Comparison of ENCODE assay signal across 26 mouse cellular contexts in genomic region chr6:124491427-124491826, GRCm38 (mm10). TPM values are rescaled to one million over a fixed set of nuclear protein-coding genes. Genes with fewer than 3 reads are reported as not detected.
DNase-seq lines count a peak whose midpoint lies in the region; ATAC-seq and TF ChIP-seq lines count a peak whose summit lies in the region.
"Had no signal": no experiment of that assay in that cellular context is flagged by ENCODE, and none has a peak within 500 bp of the region (broad histone marks: within the 10 kb centered on the region; RNA-seq: fewer than 3 reads in every experiment).

No protein-coding gene starts in this region.

- no peaks in the 10 kb centered on the region for H3K27me3 ChIP-seq in CH12.LX (replicated peaks)
- H3K27me3 ChIP-seq: embryonic facial prominence, embryonic 12.5 days; forebrain, embryonic 13.5 days; forebrain, embryonic 15.5 days; Patski had no signal

- in situ Hi-C loops in CH12.LX (cut with MboI; ENCODE audit: low pct_ligation_motif_present, low pct_unique_long_range_greater_than_20kb, low sequenced_read_pairs), result no loop called here

- TF ChIP-seq RAD21 in CH12.LX (IDR thresholded peaks at IDR 0.05; ENCODE audit: low read depth, low read length), result no peak

- H3K9me3 ChIP-seq in CH12.LX (replicated peaks; ENCODE audit: low read length), result peaks cover 10% of the 10 kb centered on the region
- H3K9me3 ChIP-seq: embryonic facial prominence, embryonic 10.5 days; embryonic facial prominence, embryonic 12.5 days; forebrain, embryonic 13.5 days; forebrain, embryonic 15.5 days had no signal

- no peak for TF ChIP-seq CTCF in CH12.LX (conservative IDR thresholded peaks at IDR 0.05 in 1 of 2, IDR thresholded peaks at IDR 0.05 in 1 of 2; ENCODE audit: low read depth in 2 of 2, low read length in 2 of 2)

- no peak overlapping the region for H3K27ac ChIP-seq in CH12.LX (ENCODE audit: insufficient read depth, low read depth)
- H3K27ac ChIP-seq: embryonic facial prominence, embryonic 10.5 days; embryonic facial prominence, embryonic 12.5 days; forebrain, embryonic 13.5 days; forebrain, embryonic 15.5 days had no signal

- no peak for TF ChIP-seq EP300 in CH12.LX (IDR thresholded peaks at IDR 0.05; ENCODE audit: low read length)

- no peak overlapping the region for H3K4me2 ChIP-seq in CH12.LX (ENCODE audit: insufficient read depth, low read depth, poor library complexity, severe bottlenecking)
- H3K4me2 ChIP-seq: embryonic facial prominence, embryonic 12.5 days; forebrain, embryonic 13.5 days; forebrain, embryonic 15.5 days had no signal

- no peaks in the 10 kb centered on the region for H3K36me3 ChIP-seq in CH12.LX (replicated peaks in 1 of 2; ENCODE audit: control insufficient read depth in 1 of 2, insufficient read depth in 1 of 2, low read length in 1 of 2)
- H3K36me3 ChIP-seq: embryonic facial prominence, embryonic 10.5 days; embryonic facial prominence, embryonic 12.5 days; forebrain, embryonic 15.5 days had no signal

- H3K4me3 ChIP-seq in CH12.LX (replicated peaks in 1 of 3; ENCODE audit: low read depth in 2 of 3, low read length in 2 of 3, poor library complexity in 1 of 3), result no peak overlapping the region
- H3K4me3 ChIP-seq: embryonic facial prominence, embryonic 10.5 days; embryonic facial prominence, embryonic 12.5 days; erythroblast, embryonic 14.5 days; forebrain, embryonic 13.5 days; forebrain, embryonic 15.5 days had no signal

- dilution Hi-C loops in CH12.LX (cut with MboI; ENCODE audit: extremely low pct_ligation_motif_present, extremely low pct_unique_long_range_greater_than_20kb, low sequenced_read_pairs), result no loop called here

- no peak overlapping the region for H3K9ac ChIP-seq in CH12.LX (ENCODE audit: insufficient read depth, low read depth)
- H3K9ac ChIP-seq: embryonic facial prominence, embryonic 12.5 days; forebrain, embryonic 13.5 days; forebrain, embryonic 15.5 days; forebrain, postnatal 0 days had no signal

- H3K79me2 ChIP-seq in CH12.LX (replicated peaks; ENCODE audit: control insufficient read depth, extremely low read depth, insufficient read depth, poor library complexity, severe bottlenecking), result no peaks in the 10 kb centered on the region

- 0 out of 2 replicates have a peak, but pooled peaks have one; percentile 6 for ATAC-seq in megakaryocyte, adult 5-6 weeks (ENCODE audit: poor library complexity, severe bottlenecking)
- ATAC-seq: CD4-positive, CD25-positive, alpha-beta regulatory T cell, adult 4 months; forebrain, embryonic 13.5 days; forebrain, embryonic 15.5 days; forebrain, postnatal 0 days; Patski had no signal

- H3K4me1 ChIP-seq in CH12.LX (ENCODE audit: control insufficient read depth in 1 of 2, insufficient read depth in 2 of 2), result peaks cover 5 to 25% of the 10 kb centered on the region in 2 experiments
- H3K4me1 ChIP-seq: forebrain, embryonic 13.5 days; forebrain, embryonic 15.5 days had no signal

- peak; percentile 27 for DNase-seq in thymus, postnatal 0 days (ENCODE audit: low spot score)
- DNase-seq in thymus, postnatal 25 days, result no peak
- peak; percentile 41 for DNase-seq in CH12.LX (ENCODE audit: extremely low read depth)
- DNase-seq in T-cell, adult 2 months (ENCODE audit: low spot score), result peak; percentile 4
- DNase-seq in layer of hippocampus, adult 9-11 months, result no peak
- DNase-seq in urinary bladder, postnatal 14 days (ENCODE audit: low spot score), result no peak
- DNase-seq in kidney, adult 8-10 months, result no peak
- DNase-seq: adrenal gland, adult 2 months; adrenal gland, postnatal 10 days; adrenal gland, postnatal 25 days; B cell, adult 2 months; cerebellum, adult 11-12 months; cerebellum, adult 2 months; cerebellum, adult 9-10 months; cerebellum, postnatal 10 days; cerebellum, postnatal 25 days; forebrain, postnatal 0 days had no signal

- no peak for TF ChIP-seq POLR2A in CH12.LX (IDR thresholded peaks at IDR 0.05; ENCODE audit: low read depth, low read length)

TF ChIP-seq in CH12.LX, 34 proteins besides CTCF, POLR2A, EP300 and RAD21:
- TF ChIP-seq BHLHE40 (IDR thresholded peaks at IDR 0.05; ENCODE audit: low read depth, low read length) (peak; percentile 80), MYC (IDR thresholded peaks at IDR 0.05; ENCODE audit: low read depth, low read length) (peak; percentile 74; the same call in 1 of the 2 replicates), MAX (IDR thresholded peaks at IDR 0.05; ENCODE audit: low read length) (peak; percentile 87; the same call in 1 of the 2 replicates), TCF12 (IDR thresholded peaks at IDR 0.05; ENCODE audit: low read depth, low read length) (no peak; the same call in 1 of the 2 replicates)

RNA-seq across cellular contexts. Expression of gene C1rl, which starts 1.5 kb away (rescaled TPM):
- 0.67 and 0.85 TPM in 2 replicates for polyA plus RNA-seq in thymus, postnatal 0 days (2015; fragmentation: Nextera tagmentation; extraction: Ambion mirVana)
- total RNA-seq in CH12.LX (2012; rRNA removed) (0.38 and 0.59 TPM in 2 replicates), CH12.LX (2014; rRNA removed) (1.0 and 1.2 TPM in 2 replicates)
- polyA plus RNA-seq in CH12.LX (2012; ENCODE audit: insufficient read length, low read depth), result 2.1 and 2.4 TPM in 2 replicates
- 9.2 and 11.8 TPM in 2 replicates for total RNA-seq in megakaryocyte, adult 5-6 weeks (2015)
- total RNA-seq in megakaryocyte, adult 5-6 weeks (2017), result 15.1 and 15.9 TPM in 2 replicates
- polyA plus RNA-seq: CD4-positive, CD25-positive, alpha-beta regulatory T cell, adult 4 months; erythroblast, embryonic 14.5 days had no signal

RNA-seq across cellular contexts. Expression of gene C1ra, which starts 20.8 kb away (rescaled TPM):
- polyA plus RNA-seq in thymus, postnatal 0 days (2015; fragmentation: Nextera tagmentation; extraction: Ambion mirVana), result 6.5 and 7.4 TPM in 2 replicates
- total RNA-seq in CH12.LX (2012; rRNA removed) (8.4 and 9.9 TPM in 2 replicates), CH12.LX (2014; rRNA removed) (19.8 and 20.1 TPM in 2 replicates)
- polyA plus RNA-seq in CH12.LX (2012; ENCODE audit: insufficient read length, low read depth), result 21.9 TPM in 2 replicates
- total RNA-seq in megakaryocyte, adult 5-6 weeks (2015), result 4.7 and 4.8 TPM in 2 replicates
- 3.4 and 3.8 TPM in 2 replicates for total RNA-seq in megakaryocyte, adult 5-6 weeks (2017)
- polyA plus RNA-seq: embryonic facial prominence, embryonic 10.5 days had no signal

RNA-seq across cellular contexts. Expression of gene Clstn3, which starts 26.8 kb away (rescaled TPM):
- polyA plus RNA-seq in thymus, postnatal 0 days (2015; fragmentation: Nextera tagmentation; extraction: Ambion mirVana), result 2.7 and 2.9 TPM in 2 replicates
- total RNA-seq in CH12.LX (2012; rRNA removed), result 17.2 and 17.7 TPM in 2 replicates
- 20.4 and 21.4 TPM in 2 replicates for total RNA-seq in CH12.LX (2014; rRNA removed)
- polyA plus RNA-seq in CH12.LX (2012; ENCODE audit: insufficient read length, low read depth), result 126 and 130 TPM in 2 replicates
- total RNA-seq in megakaryocyte, adult 5-6 weeks (2015), result 0.11 and 1.2 TPM in 2 replicates
- 0.51 and 0.73 TPM in 2 replicates for total RNA-seq in megakaryocyte, adult 5-6 weeks (2017)

RNA-seq across cellular contexts. Expression of gene C1s1, which starts 50.7 kb away (rescaled TPM):
- polyA plus RNA-seq in thymus, postnatal 0 days (2015; fragmentation: Nextera tagmentation; extraction: Ambion mirVana), result 10.1 and 11.2 TPM in 2 replicates
- total RNA-seq in CH12.LX (2012; rRNA removed) (0.55 and 0.80 TPM in 2 replicates), CH12.LX (2014; rRNA removed) (1.3 and 1.8 TPM in 2 replicates)
- polyA plus RNA-seq in CH12.LX (2012; ENCODE audit: insufficient read length, low read depth), result 2.4 and 4.8 TPM in 2 replicates
- 0.14 TPM in 1 of 2 replicates, not detected in the other for total RNA-seq in megakaryocyte, adult 5-6 weeks (2015)
- 0.28 and 1.0 TPM in 2 replicates for total RNA-seq in megakaryocyte, adult 5-6 weeks (2017)
- polyA plus RNA-seq: CD4-positive, CD25-positive, alpha-beta regulatory T cell, adult 4 months; erythroblast, embryonic 14.5 days; forebrain, embryonic 11.5 days had no signal

Comparison
In these comparisons a context has a peak if more than half of its experiments do, and no peak if none do; other contexts are left out.
1. DNase-seq: peak in thymus, postnatal 0 days (single experiment), CH12.LX (single experiment) and T-cell, adult 2 months (single experiment); none in thymus, postnatal 25 days (single experiment), layer of hippocampus, adult 9-11 months (single experiment), urinary bladder, postnatal 14 days (single experiment) and kidney, adult 8-10 months (0 of 2).
2. RNA of gene C1rl, which starts 1.5 kb away (total RNA-seq): 9.2 to 15.9 TPM in megakaryocyte, adult 5-6 weeks; 0.38 to 1.2 TPM in CH12.LX; every median in the first group is over 4 times any median in the second.
3. RNA of gene Clstn3, which starts 26.8 kb away (total RNA-seq): 17.2 to 21.4 TPM in CH12.LX; 0.11 to 1.2 TPM in megakaryocyte, adult 5-6 weeks; every median in the first group is over 4 times any median in the second.